22 mouse cellular contexts compared by ENCODE assay signal in genomic region chr2:92386821-92387570, GRCm38 (mm10). TPM values are rescaled to one million over a fixed set of nuclear protein-coding genes. Genes with fewer than 3 reads are reported as not detected.
DNase-seq lines count a peak whose midpoint lies in the region; ATAC-seq lines count a peak whose summit lies in the region.
"Had no signal": no experiment of that assay in that cellular context is flagged by ENCODE, and none has a peak within 500 bp of the region (broad histone marks: within the 10 kb centered on the region; RNA-seq: fewer than 3 reads in every experiment).

No protein-coding gene starts in this region.

- no peak overlapping the region for H3K4me2 ChIP-seq in forebrain, embryonic 11.5 days (ENCODE audit: low read depth, low read length, severe bottlenecking)
- H3K4me2 ChIP-seq in midbrain, embryonic 14.5 days (ENCODE audit: low read length): no peak overlapping the region; the same call in 1 of the 2 replicates
- no peak overlapping the region for H3K4me2 ChIP-seq in midbrain, embryonic 11.5 days
- peak overlapping the region; percentile 92 for H3K4me2 ChIP-seq in hindbrain, embryonic 12.5 days (replicated peaks)
- peak overlapping the region; percentile 58 for H3K4me2 ChIP-seq in neural tube, embryonic 14.5 days (ENCODE audit: low read depth, low read length)
- H3K4me2 ChIP-seq: limb, embryonic 12.5 days; liver, embryonic 13.5 days; lung, embryonic 15.5 days had no signal

- peaks cover 56% of the 10 kb centered on the region for H3K4me1 ChIP-seq in forebrain, embryonic 10.5 days
- H3K4me1 ChIP-seq in forebrain, embryonic 11.5 days (replicated peaks; ENCODE audit: control insufficient read depth, insufficient read depth, low read length): peaks cover 21% of the 10 kb centered on the region
- peaks cover 40% of the 10 kb centered on the region for H3K4me1 ChIP-seq in midbrain, embryonic 14.5 days (ENCODE audit: control insufficient read depth, insufficient read depth, low read length)
- H3K4me1 ChIP-seq in midbrain, embryonic 11.5 days (ENCODE audit: control insufficient read depth, insufficient read depth, low read length): peaks cover 36% of the 10 kb centered on the region
- peaks cover 42% of the 10 kb centered on the region for H3K4me1 ChIP-seq in hindbrain, embryonic 12.5 days
- peaks cover 40% of the 10 kb centered on the region for H3K4me1 ChIP-seq in neural tube, embryonic 14.5 days (ENCODE audit: control insufficient read depth, insufficient read depth, low read length)

- H3K36me3 ChIP-seq in forebrain, embryonic 10.5 days (replicated peaks): peaks cover 68% of the 10 kb centered on the region
- H3K36me3 ChIP-seq in forebrain, embryonic 11.5 days (ENCODE audit: control insufficient read depth, insufficient read depth, low read length): peaks cover 13% of the 10 kb centered on the region; the same call in 1 of the 2 replicates
- peaks cover 64% of the 10 kb centered on the region for H3K36me3 ChIP-seq in midbrain, embryonic 14.5 days (ENCODE audit: control insufficient read depth, insufficient read depth, low read length)
- H3K36me3 ChIP-seq in midbrain, embryonic 11.5 days (ENCODE audit: control insufficient read depth, insufficient read depth, low read length): peaks cover 45% of the 10 kb centered on the region
- H3K36me3 ChIP-seq in hindbrain, embryonic 12.5 days: peaks cover 57% of the 10 kb centered on the region
- peaks cover 43% of the 10 kb centered on the region for H3K36me3 ChIP-seq in neural tube, embryonic 14.5 days (ENCODE audit: control insufficient read depth, insufficient read depth, low read length)

- peak overlapping the region; percentile 90; the same call in 1 of the 2 replicates for H3K4me3 ChIP-seq in forebrain, embryonic 10.5 days
- H3K4me3 ChIP-seq in forebrain, embryonic 11.5 days (ENCODE audit: low read depth, low read length): no peak overlapping the region
- no peak overlapping the region for H3K4me3 ChIP-seq in midbrain, embryonic 14.5 days (replicated peaks; ENCODE audit: low read depth, low read length)
- no peak overlapping the region for H3K4me3 ChIP-seq in midbrain, embryonic 11.5 days (ENCODE audit: low read depth, low read length)
- peak overlapping the region; percentile 77; the same call in 1 of the 2 replicates for H3K4me3 ChIP-seq in hindbrain, embryonic 12.5 days
- no peak overlapping the region for H3K4me3 ChIP-seq in neural tube, embryonic 14.5 days (ENCODE audit: low read depth, low read length)
- H3K4me3 ChIP-seq: heart, embryonic 10.5 days; limb, embryonic 12.5 days; liver, embryonic 13.5 days; lung, embryonic 15.5 days had no signal

- no peaks in the 10 kb centered on the region for H3K9me3 ChIP-seq in forebrain, embryonic 10.5 days
- no peaks in the 10 kb centered on the region for H3K9me3 ChIP-seq in forebrain, embryonic 11.5 days (ENCODE audit: control insufficient read depth, low read length)
- H3K9me3 ChIP-seq in midbrain, embryonic 14.5 days (ENCODE audit: control insufficient read depth, low read length): no peaks in the 10 kb centered on the region
- H3K9me3 ChIP-seq in midbrain, embryonic 11.5 days (ENCODE audit: control insufficient read depth, low read length): no peaks in the 10 kb centered on the region
- H3K9me3 ChIP-seq in hindbrain, embryonic 12.5 days (replicated peaks): no peaks in the 10 kb centered on the region
- no peaks in the 10 kb centered on the region for H3K9me3 ChIP-seq in neural tube, embryonic 14.5 days (ENCODE audit: control insufficient read depth, low read length)
- H3K9me3 ChIP-seq: heart, embryonic 10.5 days; limb, embryonic 12.5 days; liver, embryonic 13.5 days; lung, embryonic 15.5 days had no signal

- no peak for ATAC-seq in forebrain, embryonic 11.5 days (replicated peaks; ENCODE audit: low FRiP score)
- ATAC-seq in midbrain, embryonic 14.5 days (ENCODE audit: low FRiP score, low TSS enrichment): no peak
- ATAC-seq in midbrain, embryonic 11.5 days (ENCODE audit: low FRiP score): no peak
- ATAC-seq in hindbrain, embryonic 12.5 days (ENCODE audit: low FRiP score): no peak
- no peak for ATAC-seq in neural tube, embryonic 14.5 days (ENCODE audit: low read depth)
- ATAC-seq: activated CD4-positive, CD25-positive, alpha-beta regulatory T cell, adult 4 months; Patski had no signal

- no peak for DNase-seq in forebrain, embryonic 10.5 days (ENCODE audit: extremely low spot score, low spot score)
- no peak for DNase-seq in forebrain, embryonic 11.5 days (ENCODE audit: low spot score)
- no peak for DNase-seq in midbrain, embryonic 14.5 days
- DNase-seq in midbrain, embryonic 11.5 days (ENCODE audit: low spot score, missing footprints): no peak
- DNase-seq in heart, postnatal 36 days: no peak
- no peak for DNase-seq in layer of hippocampus, adult 18-20 months (ENCODE audit: low spot score in 2 of 2)
- DNase-seq: adrenal gland, postnatal 14 days; cerebellum, adult 9-10 months; embryo, embryonic 11 days; gastrocnemius, postnatal 14 days; heart, postnatal 10 days; liver, embryonic 13.5 days had no signal

- intact Hi-C loops in heart, postnatal 36 days (cut with DNase I): no loop called here

- 89% methylated on average over 30 of the region's 30 CpGs for WGBS in forebrain, embryonic 10.5 days
- 91% methylated on average over 30 of the region's 30 CpGs for WGBS in forebrain, embryonic 11.5 days
- 93% methylated on average over 30 of the region's 30 CpGs for WGBS in midbrain, embryonic 14.5 days
- 91% methylated on average over 30 of the region's 30 CpGs for WGBS in midbrain, embryonic 11.5 days
- 91% methylated on average over 30 of the region's 30 CpGs for WGBS in hindbrain, embryonic 12.5 days
- WGBS in neural tube, embryonic 14.5 days: 93% methylated on average over 30 of the region's 30 CpGs

- peak overlapping the region; percentile 89; the same call in 1 of the 2 replicates for H3K27ac ChIP-seq in forebrain, embryonic 10.5 days
- no peak overlapping the region for H3K27ac ChIP-seq in forebrain, embryonic 11.5 days (ENCODE audit: low read depth, low read length)
- no peak overlapping the region for H3K27ac ChIP-seq in midbrain, embryonic 14.5 days (replicated peaks; ENCODE audit: low read depth, low read length)
- no peak overlapping the region for H3K27ac ChIP-seq in midbrain, embryonic 11.5 days (ENCODE audit: low read depth, low read length)
- H3K27ac ChIP-seq in hindbrain, embryonic 12.5 days: no peak overlapping the region
- H3K27ac ChIP-seq in neural tube, embryonic 14.5 days (ENCODE audit: low read depth, low read length): no peak overlapping the region
- H3K27ac ChIP-seq: heart, embryonic 10.5 days; kidney, postnatal 0 days; limb, embryonic 12.5 days; liver, embryonic 13.5 days; lung, embryonic 15.5 days; macrophage had no signal

- H3K9ac ChIP-seq in forebrain, embryonic 11.5 days (ENCODE audit: low read length): no peak overlapping the region
- H3K9ac ChIP-seq in midbrain, embryonic 14.5 days (replicated peaks; ENCODE audit: low read length): 0 out of 2 replicates have a peak overlapping the region, but pooled peaks have one; percentile 14
- H3K9ac ChIP-seq in midbrain, embryonic 11.5 days (ENCODE audit: low read length): no peak overlapping the region
- no peak overlapping the region for H3K9ac ChIP-seq in hindbrain, embryonic 12.5 days
- no peak overlapping the region for H3K9ac ChIP-seq in neural tube, embryonic 14.5 days (replicated peaks; ENCODE audit: low read depth, low read length)
- H3K9ac ChIP-seq: limb, embryonic 12.5 days; liver, embryonic 13.5 days; lung, embryonic 15.5 days had no signal

- no peaks in the 10 kb centered on the region for H3K27me3 ChIP-seq in forebrain, embryonic 10.5 days (ENCODE audit: poor library complexity, severe bottlenecking)
- H3K27me3 ChIP-seq in forebrain, embryonic 11.5 days (ENCODE audit: control insufficient read depth, insufficient read depth, low read length): no peaks in the 10 kb centered on the region
- no peaks in the 10 kb centered on the region for H3K27me3 ChIP-seq in midbrain, embryonic 14.5 days (ENCODE audit: control insufficient read depth, insufficient read depth, low read length)
- H3K27me3 ChIP-seq in midbrain, embryonic 11.5 days (ENCODE audit: control insufficient read depth, insufficient read depth, low read length): no peaks in the 10 kb centered on the region
- H3K27me3 ChIP-seq in hindbrain, embryonic 12.5 days: no peaks in the 10 kb centered on the region
- no peaks in the 10 kb centered on the region for H3K27me3 ChIP-seq in neural tube, embryonic 14.5 days (ENCODE audit: control insufficient read depth, insufficient read depth, low read length)
- H3K27me3 ChIP-seq: limb, embryonic 12.5 days; lung, embryonic 15.5 days; Patski had no signal

RNA-seq across cellular contexts. Expression of gene 1700029I15Rik, which starts 4.7 kb away (rescaled TPM):
- 3.9 and 4.4 TPM in 2 replicates for polyA plus RNA-seq in forebrain, embryonic 10.5 days (2016; fragmentation: Nextera tagmentation; extraction: Ambion mirVana)
- 2.3 and 3.6 TPM in 2 replicates for polyA plus RNA-seq in forebrain, embryonic 11.5 days (2014; fragmentation: Nextera tagmentation; extraction: Ambion mirVana)
- 3.9 and 5.6 TPM in 2 replicates for polyA plus RNA-seq in midbrain, embryonic 14.5 days (2014; fragmentation: Nextera tagmentation; extraction: Ambion mirVana)
- polyA plus RNA-seq in midbrain, embryonic 11.5 days (2014; fragmentation: Nextera tagmentation; extraction: Ambion mirVana): 1.5 and 2.0 TPM in 2 replicates
- polyA plus RNA-seq in hindbrain, embryonic 12.5 days (2016; fragmentation: Nextera tagmentation; extraction: Ambion mirVana): 7.6 and 8.1 TPM in 2 replicates
- 3.9 and 4.2 TPM in 2 replicates for polyA plus RNA-seq in neural tube, embryonic 14.5 days (2014; fragmentation: Nextera tagmentation; extraction: Ambion mirVana)
- 1 to 10 TPM; 1.7 TPM for total RNA-seq in heart, postnatal 36 days (2021)
- total RNA-seq in layer of hippocampus, adult 18-20 months (2021): 1 to 10 TPM; 3.7 to 6.2 TPM

RNA-seq across cellular contexts. Expression of gene Large2, which starts 12.3 kb away (rescaled TPM):
- 31.9 and 33.5 TPM in 2 replicates for polyA plus RNA-seq in forebrain, embryonic 10.5 days (2016; fragmentation: Nextera tagmentation; extraction: Ambion mirVana)
- 16.1 and 16.4 TPM in 2 replicates for polyA plus RNA-seq in forebrain, embryonic 11.5 days (2014; fragmentation: Nextera tagmentation; extraction: Ambion mirVana)
- 1.5 and 1.6 TPM in 2 replicates for polyA plus RNA-seq in midbrain, embryonic 14.5 days (2014; fragmentation: Nextera tagmentation; extraction: Ambion mirVana)
- polyA plus RNA-seq in midbrain, embryonic 11.5 days (2014; fragmentation: Nextera tagmentation; extraction: Ambion mirVana): 8.9 and 10.6 TPM in 2 replicates
- polyA plus RNA-seq in hindbrain, embryonic 12.5 days (2016; fragmentation: Nextera tagmentation; extraction: Ambion mirVana): 5.4 and 7.0 TPM in 2 replicates
- 0.97 and 2.2 TPM in 2 replicates for polyA plus RNA-seq in neural tube, embryonic 14.5 days (2014; fragmentation: Nextera tagmentation; extraction: Ambion mirVana)
- total RNA-seq in heart, postnatal 36 days (2021): not detected
- under 1 TPM; 0.20 to 0.86 TPM for total RNA-seq in layer of hippocampus, adult 18-20 months (2021)
- total RNA-seq: neutrophil, adult 5-6 weeks had no signal
- polyA plus RNA-seq: activated CD4-positive, CD25-positive, alpha-beta regulatory T cell, adult 4 months; macrophage had no signal

RNA-seq across cellular contexts. Expression of gene Pex16, which starts 12.5 kb away (rescaled TPM):
- polyA plus RNA-seq in forebrain, embryonic 10.5 days (2016; fragmentation: Nextera tagmentation; extraction: Ambion mirVana): 23.8 and 24.6 TPM in 2 replicates
- 18.2 and 22.9 TPM in 2 replicates for polyA plus RNA-seq in forebrain, embryonic 11.5 days (2014; fragmentation: Nextera tagmentation; extraction: Ambion mirVana)
- polyA plus RNA-seq in midbrain, embryonic 14.5 days (2014; fragmentation: Nextera tagmentation; extraction: Ambion mirVana): 35.4 and 41.6 TPM in 2 replicates
- 17.7 and 20.0 TPM in 2 replicates for polyA plus RNA-seq in midbrain, embryonic 11.5 days (2014; fragmentation: Nextera tagmentation; extraction: Ambion mirVana)
- polyA plus RNA-seq in hindbrain, embryonic 12.5 days (2016; fragmentation: Nextera tagmentation; extraction: Ambion mirVana): 23.1 and 25.0 TPM in 2 replicates
- 32.4 and 37.0 TPM in 2 replicates for polyA plus RNA-seq in neural tube, embryonic 14.5 days (2014; fragmentation: Nextera tagmentation; extraction: Ambion mirVana)
- total RNA-seq in heart, postnatal 36 days (2021): 10 to 100 TPM; 25.8 to 28.9 TPM
- total RNA-seq in layer of hippocampus, adult 18-20 months (2021): 10 to 100 TPM; 31.7 to 32.8 TPM

RNA-seq across cellular contexts. Expression of gene Mapk8ip1, which starts 14.1 kb away (rescaled TPM):
- polyA plus RNA-seq in forebrain, embryonic 10.5 days (2016; fragmentation: Nextera tagmentation; extraction: Ambion mirVana): 47.0 and 48.1 TPM in 2 replicates
- polyA plus RNA-seq in forebrain, embryonic 11.5 days (2014; fragmentation: Nextera tagmentation; extraction: Ambion mirVana): 35.9 and 41.4 TPM in 2 replicates
- polyA plus RNA-seq in midbrain, embryonic 14.5 days (2014; fragmentation: Nextera tagmentation; extraction: Ambion mirVana): 62.4 and 117 TPM in 2 replicates
- 34.5 and 37.1 TPM in 2 replicates for polyA plus RNA-seq in midbrain, embryonic 11.5 days (2014; fragmentation: Nextera tagmentation; extraction: Ambion mirVana)
- 112 and 115 TPM in 2 replicates for polyA plus RNA-seq in hindbrain, embryonic 12.5 days (2016; fragmentation: Nextera tagmentation; extraction: Ambion mirVana)
- polyA plus RNA-seq in neural tube, embryonic 14.5 days (2014; fragmentation: Nextera tagmentation; extraction: Ambion mirVana): 51.8 and 64.3 TPM in 2 replicates
- total RNA-seq in heart, postnatal 36 days (2021): 1 to 10 TPM; 4.6 to 4.8 TPM
- total RNA-seq in layer of hippocampus, adult 18-20 months (2021): 100 to 1,000 TPM; 350 to 365 TPM
- total RNA-seq: neutrophil, adult 5-6 weeks had no signal

RNA-seq across cellular contexts. Expression of gene Cry2, which starts 46.8 kb away (rescaled TPM):
- polyA plus RNA-seq in forebrain, embryonic 10.5 days (2016; fragmentation: Nextera tagmentation; extraction: Ambion mirVana): 25.5 and 27.3 TPM in 2 replicates
- polyA plus RNA-seq in forebrain, embryonic 11.5 days (2014; fragmentation: Nextera tagmentation; extraction: Ambion mirVana): 24.0 and 25.5 TPM in 2 replicates
- polyA plus RNA-seq in midbrain, embryonic 14.5 days (2014; fragmentation: Nextera tagmentation; extraction: Ambion mirVana): 33.3 and 33.9 TPM in 2 replicates
- polyA plus RNA-seq in midbrain, embryonic 11.5 days (2014; fragmentation: Nextera tagmentation; extraction: Ambion mirVana): 20.5 and 21.9 TPM in 2 replicates
- 38.1 and 39.9 TPM in 2 replicates for polyA plus RNA-seq in hindbrain, embryonic 12.5 days (2016; fragmentation: Nextera tagmentation; extraction: Ambion mirVana)
- 41.7 and 43.5 TPM in 2 replicates for polyA plus RNA-seq in neural tube, embryonic 14.5 days (2014; fragmentation: Nextera tagmentation; extraction: Ambion mirVana)
- 10 to 100 TPM; 21.8 to 33.4 TPM for total RNA-seq in heart, postnatal 36 days (2021)
- 100 to 1,000 TPM in 1 of 2 experiments, 10 to 100 TPM in 1; 99.0 to 111 TPM for total RNA-seq in layer of hippocampus, adult 18-20 months (2021)

Comparison
In these comparisons a context has a peak if more than half of its experiments do, and no peak if none do; other contexts are left out.
1. H3K4me3 ChIP-seq: peak in forebrain, embryonic 10.5 days (single experiment) and hindbrain, embryonic 12.5 days (single experiment); none in forebrain, embryonic 11.5 days (single experiment), midbrain, embryonic 14.5 days (single experiment), midbrain, embryonic 11.5 days (single experiment) and neural tube, embryonic 14.5 days (single experiment).
2. H3K4me2 ChIP-seq: peak in hindbrain, embryonic 12.5 days (single experiment) and neural tube, embryonic 14.5 days (single experiment); none in forebrain, embryonic 11.5 days (single experiment), midbrain, embryonic 14.5 days (single experiment) and midbrain, embryonic 11.5 days (single experiment).